Mouse (Mus musculus) intestine, embryonic 16.5 days (tissue): ENCODE results near the gene Gtf3c4. TPM values are rescaled to one million over a fixed set of nuclear protein-coding genes. Genes with fewer than 3 reads are reported as not detected.

Source experiments
- ATAC-seq: fragments of 200-750 bp; cut with Nextera tagmentation; 2 replicates; pipeline ENCODE4 v1.8.0; 2017; ENCODE audit warnings: moderate TSS enrichment, moderate library complexity
- H3K27ac ChIP-seq: fragments of 300-500 bp; sonication (generic); 2 replicates; pipeline ENCODE4 v1.5.1; 2014; ENCODE audit warnings: mild to moderate bottlenecking, low read length
- H3K27me3 ChIP-seq: fragments of 300-500 bp; sonication (generic); replicated peaks from 2 replicates; pipeline ENCODE4 v1.6.1; 2014; ENCODE audit warnings: low read length, control low read depth, mixed read lengths; ENCODE audit not compliant: control insufficient read depth, insufficient read depth
- H3K36me3 ChIP-seq: fragments of 300-500 bp; sonication (generic); 2 replicates; pipeline ENCODE4 v1.6.1; 2014; ENCODE audit warnings: low read length, control low read depth; ENCODE audit not compliant: control insufficient read depth, insufficient read depth
- H3K4me1 ChIP-seq: fragments of 300-500 bp; sonication (generic); 2 replicates; pipeline ENCODE4 v1.6.1; 2014; ENCODE audit warnings: low read length, control low read depth, mixed read lengths; ENCODE audit not compliant: control insufficient read depth, insufficient read depth
- H3K4me2 ChIP-seq: fragments of 300-500 bp; sonication (generic); 2 replicates; pipeline ENCODE4 v1.6.1; 2014; ENCODE audit warnings: low read depth, low read length, control low read depth
- H3K4me3 ChIP-seq: fragments of 300-500 bp; sonication (generic); 2 replicates; pipeline ENCODE4 v1.5.1; 2014; ENCODE audit warnings: mild to moderate bottlenecking, low read length
- H3K9ac ChIP-seq: fragments of 300-500 bp; sonication (generic); 2 replicates; pipeline ENCODE4 v1.6.1; 2014; ENCODE audit warnings: low read depth, low read length
- H3K9me3 ChIP-seq: fragments of 300-500 bp; sonication (generic); 2 replicates; pipeline ENCODE4 v1.6.1; 2016; ENCODE audit warnings: low read length, control low read depth; ENCODE audit not compliant: control insufficient read depth
- WGBS: fragments of 180-500 bp; shearing (Covaris S2); extraction: QIAGEN DNeasy Blood & Tissue Kit; methylation state at CpG from one replicate; pipeline ENCODE4 v1.1.7; 2014; 5-methylcytosine and 5-hydroxymethylcytosine counted together
- polyA plus RNA-seq: library from polyadenylated mRNA; unstranded; fragments of >200 nt; fragmentation: Nextera tagmentation; extraction: Ambion mirVana; gene quantifications from 2 replicates; pipeline ENCODE4 v1.2.1, GENCODE M21; 2015

The Gtf3c4 gene
- polyA plus RNA-seq, 1 experiment from 2014 or later, result 7.1 TPM

- Histone ChIP-seq H3K27ac (no peak overlapping the region), H3K36me3 (no peaks in the 10 kb centered on the region), H3K9me3 (no peaks in the 10 kb centered on the region), H3K27me3 (no peaks in the 10 kb centered on the region), H3K4me1 (no peaks in the 10 kb centered on the region), H3K4me2 (no peak overlapping the region), H3K4me3 (no peak overlapping the region), H3K9ac (no peak overlapping the region)
- WGBS, result 56% methylated on average over 5 of the region's 5 CpGs
- ATAC-seq, result no peak
Measured at GRCm38 (mm10) chr2:28810260-28811013, 29.7 kb downstream of the Gtf3c4 start.

- 85% methylated on average over 6 of the region's 6 CpGs for WGBS
- H3K27me3 ChIP-seq, result no peaks in the 10 kb centered on the region
Measured at GRCm38 (mm10) chr2:28808841-28809240, 31.3 kb downstream of the Gtf3c4 start.

GRCm38 (mm10) chr2:28803406-28803805, 36.8 kb downstream of the Gtf3c4 start:
- Histone ChIP-seq H3K27ac (no peak overlapping the region), H3K4me1 (no peaks in the 10 kb centered on the region), H3K4me3 (no peak overlapping the region), H3K9me3 (no peaks in the 10 kb centered on the region), H3K27me3 (no peaks in the 10 kb centered on the region), H3K4me2 (no peak overlapping the region), H3K36me3 (no peaks in the 10 kb centered on the region), H3K9ac (no peak overlapping the region)
- WGBS, result 83% methylated on average over 7 of the region's 7 CpGs
- ATAC-seq, result no peak

More at GRCm38 (mm10) chr2:28808841-28809240, 31.3 kb downstream of the Gtf3c4 start:
- H3K9ac ChIP-seq, result no peak overlapping the region
- H3K4me1 ChIP-seq, result no peaks in the 10 kb centered on the region
- no peak overlapping the region for H3K4me3 ChIP-seq
- H3K27ac ChIP-seq, result no peak overlapping the region
- no peaks in the 10 kb centered on the region for H3K36me3 ChIP-seq
- H3K4me2 ChIP-seq, result no peak overlapping the region
- H3K9me3 ChIP-seq, result no peaks in the 10 kb centered on the region
- no peak for ATAC-seq

GRCm38 (mm10) chr2:28799575-28799974, 40.6 kb downstream of the Gtf3c4 start:
- Histone ChIP-seq H3K4me1 (no peaks in the 10 kb centered on the region), H3K9ac (no peak overlapping the region), H3K27me3 (no peaks in the 10 kb centered on the region), H3K36me3 (no peaks in the 10 kb centered on the region), H3K27ac (no peak overlapping the region), H3K4me3 (no peak overlapping the region), H3K9me3 (no peaks in the 10 kb centered on the region), H3K4me2 (no peak overlapping the region)
- no peak for ATAC-seq
- WGBS, result 35% methylated on average over 2 of the region's 2 CpGs

- H3K36me3 ChIP-seq, result no peaks in the 10 kb centered on the region
- no peaks in the 10 kb centered on the region for H3K4me1 ChIP-seq
- no peak overlapping the region for H3K4me2 ChIP-seq
- no peak overlapping the region for H3K9ac ChIP-seq
- 27% methylated on average over 3 of the region's 3 CpGs for WGBS
- ATAC-seq, result no peak
- H3K4me3 ChIP-seq, result no peak overlapping the region
- no peaks in the 10 kb centered on the region for H3K27me3 ChIP-seq
- no peak overlapping the region for H3K27ac ChIP-seq
- no peaks in the 10 kb centered on the region for H3K9me3 ChIP-seq
Measured at GRCm38 (mm10) chr2:28798390-28798789, 41.8 kb downstream of the Gtf3c4 start.

- Histone ChIP-seq H3K4me2 (no peak overlapping the region), H3K4me3 (no peak overlapping the region), H3K9me3 (no peaks in the 10 kb centered on the region), H3K27ac (no peak overlapping the region), H3K27me3 (no peaks in the 10 kb centered on the region), H3K4me1 (no peaks in the 10 kb centered on the region), H3K9ac (no peak overlapping the region), H3K36me3 (no peaks in the 10 kb centered on the region)
- WGBS, result 64% methylated on average over 18 of the region's 18 CpGs
- ATAC-seq, result no peak
Measured at GRCm38 (mm10) chr2:28797490-28798106, 42.6 kb downstream of the Gtf3c4 start.

- Histone ChIP-seq H3K9ac (no peak overlapping the region), H3K27ac (no peak overlapping the region), H3K4me3 (no peak overlapping the region), H3K4me1 (no peaks in the 10 kb centered on the region), H3K4me2 (no peak overlapping the region), H3K27me3 (no peaks in the 10 kb centered on the region), H3K36me3 (no peaks in the 10 kb centered on the region), H3K9me3 (no peaks in the 10 kb centered on the region)
- WGBS, result 69% methylated on average over 8 of the region's 8 CpGs
- no peak for ATAC-seq
Measured at GRCm38 (mm10) chr2:28796298-28796697, 43.9 kb downstream of the Gtf3c4 start.

GRCm38 (mm10) chr2:28794623-28795022, 45.5 kb downstream of the Gtf3c4 start:
- no peaks in the 10 kb centered on the region for H3K27me3 ChIP-seq
- ATAC-seq, result no peak
- H3K36me3 ChIP-seq, result no peaks in the 10 kb centered on the region
- H3K4me1 ChIP-seq, result no peaks in the 10 kb centered on the region
- H3K4me3 ChIP-seq, result no peak overlapping the region
- H3K9ac ChIP-seq, result no peak overlapping the region
- no peak overlapping the region for H3K4me2 ChIP-seq
- 77% methylated on average over 5 of the region's 5 CpGs for WGBS
- H3K27ac ChIP-seq, result no peak overlapping the region
- no peaks in the 10 kb centered on the region for H3K9me3 ChIP-seq

- no peak overlapping the region for H3K27ac ChIP-seq
- H3K4me3 ChIP-seq, result no peak overlapping the region
Measured at GRCm38 (mm10) chr2:28792931-28793610, 47.1 kb downstream of the Gtf3c4 start.

More at GRCm38 (mm10) chr2:28792931-28793610, 47.1 kb downstream of the Gtf3c4 start:
- 0 out of 2 replicates have a peak overlapping the region, but pooled peaks have one; percentile 37 for H3K9ac ChIP-seq
- WGBS, result 22% methylated on average over 5 of the region's 6 CpGs
- no peaks in the 10 kb centered on the region for H3K4me1 ChIP-seq
- ATAC-seq, result peak; percentile 84
- H3K9me3 ChIP-seq, result no peaks in the 10 kb centered on the region
- H3K4me2 ChIP-seq, result peak overlapping the region; percentile 33
- H3K36me3 ChIP-seq, result no peaks in the 10 kb centered on the region
- no peaks in the 10 kb centered on the region for H3K27me3 ChIP-seq
